Mouse (Mus musculus) hindbrain, embryonic 10.5 days (tissue): ENCODE measurements around the gene Cpt1c. TPM values are rescaled to one million over a fixed set of nuclear protein-coding genes. Genes with fewer than 3 reads are reported as not detected.
A peak's percentile ranks its signal among the peaks of the same experiment; 100 is the strongest.

Experiments used
- DNase-seq: peaks from one replicate; pipeline ENCODE4 v3.0.0-alpha.2; 2017; ENCODE audit warnings: low spot score
- H3K27ac ChIP-seq: fragments of 300-500 bp; sonication (generic); 2 replicates; pipeline ENCODE4 v1.5.1; 2016; ENCODE audit warnings: mild to moderate bottlenecking, moderate library complexity
- H3K27me3 ChIP-seq: fragments of 300-500 bp; sonication (generic); 2 replicates; pipeline ENCODE4 v1.6.1; 2016; ENCODE audit warnings: mild to moderate bottlenecking; ENCODE audit not compliant: poor library complexity, insufficient read depth, severe bottlenecking
- H3K36me3 ChIP-seq: fragments of 300-500 bp; sonication (generic); 2 replicates; pipeline ENCODE4 v1.6.1; 2016; ENCODE audit warnings: mild to moderate bottlenecking, moderate library complexity
- H3K4me1 ChIP-seq: fragments of 300-500 bp; sonication (generic); replicated peaks from 2 replicates; pipeline ENCODE4 v1.6.1; 2016; ENCODE audit warnings: mild to moderate bottlenecking
- H3K4me3 ChIP-seq: fragments of 300-500 bp; sonication (generic); 2 replicates; pipeline ENCODE4 v1.5.1; 2016; ENCODE audit warnings: mild to moderate bottlenecking, moderate library complexity
- H3K9me3 ChIP-seq: fragments of 300-500 bp; sonication (generic); 2 replicates; pipeline ENCODE4 v1.6.1; 2016; ENCODE audit warnings: mild to moderate bottlenecking, moderate library complexity
- WGBS: fragments of 180-500 bp; shearing (Covaris S2); methylation state at CpG from one replicate; pipeline ENCODE4 v1.1.7; 2016; 5-methylcytosine and 5-hydroxymethylcytosine counted together
- polyA plus RNA-seq: library from polyadenylated mRNA; unstranded; fragments of >200 nt; fragmentation: Nextera tagmentation; extraction: Ambion mirVana; gene quantifications from 2 replicates; pipeline ENCODE4 v1.2.1, GENCODE M21; 2016

The Cpt1c gene
- polyA plus RNA-seq, 1 experiment from 2014 or later, result 26.8 TPM

DNA sequence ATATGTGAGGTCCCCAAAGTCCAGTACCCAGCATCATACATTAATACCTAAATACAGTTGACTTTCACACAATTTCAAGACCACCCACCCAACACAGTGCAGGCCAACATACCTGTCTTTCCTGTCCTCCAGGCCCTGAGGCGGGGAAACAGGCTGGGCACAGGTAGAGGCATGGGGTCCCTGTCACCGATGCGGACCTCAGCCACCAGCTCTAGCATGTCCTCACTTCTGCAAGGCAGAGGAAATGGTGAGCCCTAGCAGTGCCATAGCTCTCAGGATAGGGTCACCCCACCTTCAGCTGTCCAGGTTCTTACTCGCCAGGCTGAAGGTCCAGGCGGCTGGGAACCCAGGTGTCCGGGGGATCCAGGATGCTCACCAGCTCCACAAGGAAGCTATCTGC is 37.4 kb upstream of the Cpt1c start:
- Histone ChIP-seq H3K27ac (no peak overlapping the region), H3K36me3 (peaks cover 71% of the 10 kb centered on the region), H3K9me3 (no peaks in the 10 kb centered on the region), H3K4me1 (peaks cover 29% of the 10 kb centered on the region), H3K4me3 (no peak overlapping the region), H3K27me3 (no peaks in the 10 kb centered on the region)
- 98% methylated on average over 6 of the region's 6 CpGs for WGBS
- DNase-seq, result no peak

DNA sequence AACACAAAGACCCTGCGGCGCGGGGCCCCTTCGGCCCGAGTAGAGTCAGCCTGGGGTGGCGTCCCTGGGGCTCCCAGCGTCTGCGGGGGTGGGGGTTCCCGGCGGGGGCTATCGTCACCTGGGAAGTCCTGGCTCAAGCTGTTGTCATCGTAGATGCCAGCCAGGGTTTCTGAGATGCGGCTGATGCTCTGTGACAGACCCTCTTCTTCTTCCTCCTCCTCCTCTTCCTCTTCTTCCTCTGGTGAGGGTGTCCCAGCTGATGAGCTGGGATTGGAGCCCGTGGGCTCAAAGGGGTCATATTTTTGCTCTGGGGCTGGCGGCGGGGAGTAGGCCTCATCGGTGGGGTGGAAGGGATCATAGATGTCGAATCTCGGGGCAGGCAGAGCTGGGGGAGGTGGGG is 33.8 kb upstream of the Cpt1c start:
- no peak overlapping the region for H3K27ac ChIP-seq
- H3K4me1 ChIP-seq, result peaks cover 7% of the 10 kb centered on the region; the same call in 1 of the 2 replicates
- DNase-seq, result no peak
- no peaks in the 10 kb centered on the region for H3K9me3 ChIP-seq
- H3K36me3 ChIP-seq, result peaks cover 100% of the 10 kb centered on the region
- no peak overlapping the region for H3K4me3 ChIP-seq
- 97% methylated on average over 19 of the region's 19 CpGs for WGBS
- H3K27me3 ChIP-seq, result no peaks in the 10 kb centered on the region

- Histone ChIP-seq H3K27me3 (no peaks in the 10 kb centered on the region), H3K36me3 (peaks cover 100% of the 10 kb centered on the region), H3K9me3 (no peaks in the 10 kb centered on the region), H3K27ac (no peak overlapping the region), H3K4me1 (peaks cover 2% of the 10 kb centered on the region; the same call in 1 of the 2 replicates), H3K4me3 (no peak overlapping the region)
- WGBS, result 96% methylated on average over 30 of the region's 30 CpGs
- DNase-seq, result no peak
Observed at GRCm38 (mm10) chr7:45007846-45008245, 33.2 kb upstream of the Cpt1c start.

GRCm38 (mm10) chr7:45007141-45007540 is 32.5 kb upstream of the Cpt1c start:
- no peaks in the 10 kb centered on the region for H3K4me1 ChIP-seq
- no peak for DNase-seq
- WGBS, result 96% methylated on average over 29 of the region's 29 CpGs
- H3K27me3 ChIP-seq, result no peaks in the 10 kb centered on the region
- peaks cover 100% of the 10 kb centered on the region for H3K36me3 ChIP-seq
- H3K9me3 ChIP-seq, result no peaks in the 10 kb centered on the region
- H3K27ac ChIP-seq, result no peak overlapping the region
- no peak overlapping the region; the same call in 1 of the 2 replicates for H3K4me3 ChIP-seq

DNA sequence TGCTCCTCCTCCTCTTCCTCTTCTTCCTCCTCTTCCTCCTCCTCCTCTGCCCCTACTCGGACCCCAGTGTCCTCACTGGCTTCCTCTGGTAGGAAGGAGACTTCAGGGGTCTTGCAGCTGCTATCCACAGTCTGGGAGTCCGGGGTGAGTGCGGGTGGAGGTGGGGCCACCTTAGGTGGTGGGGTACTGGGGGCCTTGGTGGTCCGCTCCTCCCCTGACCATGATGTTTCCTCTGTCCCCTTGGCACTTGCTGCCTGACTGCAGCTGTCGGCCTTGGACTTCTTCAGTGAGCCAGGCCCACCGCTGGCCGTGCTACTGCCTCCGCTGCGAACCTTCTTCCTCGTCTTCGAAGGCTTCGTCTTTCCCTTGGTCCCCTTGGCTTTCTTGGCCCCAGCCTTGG is 31.9 kb upstream of the Cpt1c start:
- no peak overlapping the region for H3K4me3 ChIP-seq
- H3K27me3 ChIP-seq, result no peaks in the 10 kb centered on the region
- H3K9me3 ChIP-seq, result no peaks in the 10 kb centered on the region
- 95% methylated on average over 12 of the region's 12 CpGs for WGBS
- DNase-seq, result no peak
- H3K36me3 ChIP-seq, result peaks cover 100% of the 10 kb centered on the region
- no peaks in the 10 kb centered on the region for H3K4me1 ChIP-seq
- H3K27ac ChIP-seq, result no peak overlapping the region

DNA sequence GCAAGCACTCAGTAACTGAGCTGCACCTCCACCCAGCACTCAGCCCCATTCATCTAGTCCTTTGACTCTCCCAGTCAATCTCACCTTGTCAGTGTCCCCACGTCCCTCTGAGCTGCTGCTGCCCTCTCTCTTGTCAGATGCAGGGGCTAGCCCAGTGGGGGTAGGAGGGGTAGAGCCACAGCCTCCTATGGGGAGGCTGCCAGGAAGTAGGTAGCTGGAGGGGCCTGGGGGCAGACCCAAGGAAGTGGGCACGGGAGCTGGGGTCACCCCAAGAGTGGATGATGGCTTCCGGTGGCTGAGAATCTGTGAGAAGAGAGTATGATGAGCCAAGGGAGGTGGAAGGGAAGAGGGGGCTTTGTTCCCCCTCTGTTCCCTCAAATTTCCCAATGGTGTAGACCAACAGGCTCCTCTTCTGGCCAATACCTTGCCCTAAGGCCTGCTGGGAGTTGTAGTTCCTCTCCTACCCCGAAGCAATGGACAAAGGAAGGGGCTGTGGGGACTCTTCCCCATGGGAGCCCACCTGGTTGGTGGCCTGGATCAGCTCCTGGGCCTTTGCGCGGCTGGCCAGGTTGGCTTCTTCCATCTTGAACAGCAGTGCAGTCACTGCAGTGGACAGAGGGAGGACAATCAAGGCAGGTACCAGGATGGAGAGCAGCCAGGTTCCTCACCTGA is 30.8 kb upstream of the Cpt1c start:
- 94% methylated on average over 6 of the region's 6 CpGs for WGBS
- H3K27me3 ChIP-seq, result no peaks in the 10 kb centered on the region
- H3K4me3 ChIP-seq, result no peak overlapping the region
- H3K36me3 ChIP-seq, result peaks cover 100% of the 10 kb centered on the region
- H3K27ac ChIP-seq, result no peak overlapping the region
- no peaks in the 10 kb centered on the region for H3K9me3 ChIP-seq
- no peak for DNase-seq
- no peaks in the 10 kb centered on the region for H3K4me1 ChIP-seq

DNA sequence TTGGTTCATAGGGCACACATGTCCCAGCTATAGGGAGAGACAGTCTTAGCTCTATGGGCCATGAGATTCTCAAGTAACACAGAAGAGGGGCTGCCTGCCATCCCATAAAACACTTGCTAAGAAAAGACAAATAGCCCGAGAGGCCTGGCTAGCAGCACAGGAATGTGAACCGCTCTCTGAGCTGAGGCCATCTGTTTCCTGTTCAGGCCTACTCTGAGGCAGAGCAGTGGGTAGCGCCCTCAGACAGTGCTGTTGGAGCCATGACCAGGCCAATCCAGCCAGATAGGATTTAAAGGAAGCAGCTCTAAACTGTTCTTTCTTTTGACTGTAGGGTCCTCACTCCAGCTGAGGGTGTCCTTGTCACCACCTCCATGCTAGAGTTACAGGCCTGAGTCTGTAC is 29.9 kb upstream of the Cpt1c start:
- DNase-seq, result no peak
- peaks cover 100% of the 10 kb centered on the region for H3K36me3 ChIP-seq
- 84% methylated on average over 3 of the region's 3 CpGs for WGBS
- no peaks in the 10 kb centered on the region for H3K9me3 ChIP-seq
- 0 out of 2 replicates have a peak, but pooled peaks cover 6% of the 10 kb centered on the region for H3K4me1 ChIP-seq
- H3K27me3 ChIP-seq, result no peaks in the 10 kb centered on the region
- no peak overlapping the region for H3K27ac ChIP-seq
- H3K4me3 ChIP-seq, result peak overlapping the region; percentile 11; the same call in 1 of the 2 replicates

DNA sequence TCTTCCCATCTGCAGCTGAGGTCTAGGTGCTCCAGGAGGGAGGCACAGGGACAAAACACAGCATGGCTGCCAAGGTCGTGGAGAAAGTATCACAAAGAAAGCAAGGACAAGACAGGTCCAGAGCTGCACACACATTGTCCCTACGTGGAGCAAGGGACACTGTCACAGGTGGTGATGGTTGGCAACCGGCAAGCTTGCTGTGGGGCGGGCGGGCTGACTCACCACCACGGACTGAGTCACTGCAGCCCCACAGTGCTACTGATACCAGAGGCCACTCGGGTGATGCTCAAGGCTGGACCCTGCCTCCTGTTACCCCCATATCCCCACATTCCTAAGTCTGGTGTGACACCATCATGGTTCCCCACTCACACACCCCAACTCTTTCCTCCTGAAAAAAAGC is 27.8 kb upstream of the Cpt1c start:
- H3K27ac ChIP-seq, result no peak overlapping the region
- WGBS, result 90% methylated on average over 7 of the region's 7 CpGs
- no peak overlapping the region for H3K4me3 ChIP-seq

DNA sequence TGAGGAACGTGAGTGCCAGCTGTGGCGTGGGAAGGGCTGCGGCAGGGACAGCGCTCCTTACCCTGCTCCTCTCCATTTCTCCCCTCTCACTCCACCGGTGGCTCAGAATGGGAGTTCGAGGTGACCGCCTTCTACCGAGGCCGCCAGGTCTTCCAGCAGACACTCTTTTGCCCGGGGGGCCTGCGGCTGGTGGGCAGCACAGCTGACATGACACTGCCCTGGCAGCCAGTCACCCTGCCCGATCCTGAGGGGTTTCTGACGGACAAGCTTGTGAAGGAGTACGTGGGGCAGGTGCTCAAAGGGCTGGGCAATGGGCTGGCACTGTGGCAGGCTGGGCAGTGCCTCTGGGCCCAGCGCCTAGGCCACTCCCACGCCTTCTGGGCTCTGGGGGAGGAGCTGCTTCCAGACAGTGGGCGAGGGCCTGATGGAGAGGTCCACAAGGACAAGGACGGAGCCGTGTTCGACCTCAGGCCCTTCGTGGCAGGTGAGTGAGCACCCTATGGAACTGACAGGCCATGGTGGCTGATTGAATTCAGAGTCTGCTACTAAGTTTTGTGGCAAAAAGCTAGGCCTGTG is 26.0 kb upstream of the Cpt1c start:
- Histone ChIP-seq H3K9me3 (no peaks in the 10 kb centered on the region), H3K36me3 (peaks cover 70% of the 10 kb centered on the region), H3K27ac (no peak overlapping the region), H3K4me1 (peaks cover 35% of the 10 kb centered on the region), H3K27me3 (no peaks in the 10 kb centered on the region), H3K4me3 (peak overlapping the region; percentile 10; the same call in 1 of the 2 replicates)
- 88% methylated on average over 21 of the region's 21 CpGs for WGBS
- no peak for DNase-seq

More for the DNA sequence above, 27.8 kb upstream of the Cpt1c start:
- DNase-seq, result no peak
- peaks cover 81% of the 10 kb centered on the region for H3K36me3 ChIP-seq
- H3K27me3 ChIP-seq, result no peaks in the 10 kb centered on the region
- H3K9me3 ChIP-seq, result no peaks in the 10 kb centered on the region
- peaks cover 22% of the 10 kb centered on the region for H3K4me1 ChIP-seq

DNA sequence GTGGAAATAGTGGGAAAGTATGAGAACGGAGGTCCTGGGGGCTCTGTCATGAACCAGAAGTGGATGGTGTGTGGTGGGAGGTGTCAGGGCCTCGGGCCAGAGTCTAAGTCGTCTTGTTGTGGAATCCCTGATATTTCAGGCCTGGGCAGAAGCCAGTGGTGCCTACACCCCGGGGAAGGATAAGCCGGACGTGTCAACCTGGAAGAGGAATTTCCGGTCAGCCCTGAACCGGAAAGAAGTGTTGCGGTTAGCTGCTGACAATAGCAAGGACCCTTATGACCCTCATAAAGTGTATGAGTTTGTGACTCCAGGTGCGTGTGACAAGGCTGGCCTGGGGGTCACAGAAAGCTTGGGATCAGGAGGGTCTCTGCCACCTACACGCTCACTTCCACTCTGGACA is 25.1 kb upstream of the Cpt1c start:
- Histone ChIP-seq H3K4me1 (peaks cover 40% of the 10 kb centered on the region), H3K27me3 (no peaks in the 10 kb centered on the region), H3K4me3 (peak overlapping the region; percentile 10; the same call in 1 of the 2 replicates), H3K36me3 (peaks cover 70% of the 10 kb centered on the region), H3K27ac (no peak overlapping the region), H3K9me3 (no peaks in the 10 kb centered on the region)
- WGBS, result 85% methylated on average over 11 of the region's 11 CpGs
- DNase-seq, result no peak

- no peaks in the 10 kb centered on the region for H3K27me3 ChIP-seq
- peak; percentile 42 for DNase-seq
- WGBS, result 5% methylated on average over 18 of the region's 18 CpGs
- H3K9me3 ChIP-seq, result no peaks in the 10 kb centered on the region
- peaks cover 40% of the 10 kb centered on the region for H3K4me1 ChIP-seq
- H3K4me3 ChIP-seq, result peak within 1 kb of the TSS; percentile 76
- peaks cover 70% of the 10 kb centered on the region for H3K36me3 ChIP-seq
- H3K27ac ChIP-seq, result peak within 1 kb of the TSS; percentile 95
Observed at GRCm38 (mm10) chr7:44998501-44998955, 23.9 kb upstream of the Cpt1c start, which contains the start of gene Bcl2l12. Bcl2l12 (minus strand) TSS chr7:44998712.

GRCm38 (mm10) chr7:44997940-44998428 is 23.3 kb upstream of the Cpt1c start:
- WGBS, result 3% methylated on average over 15 of the region's 15 CpGs
- Histone ChIP-seq H3K27me3 (no peaks in the 10 kb centered on the region), H3K36me3 (peaks cover 70% of the 10 kb centered on the region), H3K4me1 (peaks cover 40% of the 10 kb centered on the region), H3K9me3 (no peaks in the 10 kb centered on the region), H3K4me3 (peak overlapping the region; percentile 76), H3K27ac (peak overlapping the region; percentile 95)
- DNase-seq, result no peak

GRCm38 (mm10) chr7:44997231-44997939 is 22.7 kb upstream of the Cpt1c start, which contains the start of gene Irf3:
Irf3 (plus strand) TSS chr7:44997648.
- Histone ChIP-seq H3K4me3 (peak within 1 kb of the TSS; percentile 76), H3K27ac (peak within 1 kb of the TSS; percentile 95), H3K9me3 (no peaks in the 10 kb centered on the region), H3K36me3 (peaks cover 70% of the 10 kb centered on the region), H3K4me1 (peaks cover 40% of the 10 kb centered on the region), H3K27me3 (no peaks in the 10 kb centered on the region)
- DNase-seq, result peak; percentile 95
- under 1% methylated on average over 43 of the region's 43 CpGs for WGBS
